Mouse (Mus musculus): Measurements from ENCODE around the gene N4bp2. TPM values are rescaled to one million over a fixed set of nuclear protein-coding genes. Genes with fewer than 3 reads are reported as not detected.

Gene N4bp2
- polyA plus RNA-seq, 1 experiment, result 2.0 TPM

DNA sequence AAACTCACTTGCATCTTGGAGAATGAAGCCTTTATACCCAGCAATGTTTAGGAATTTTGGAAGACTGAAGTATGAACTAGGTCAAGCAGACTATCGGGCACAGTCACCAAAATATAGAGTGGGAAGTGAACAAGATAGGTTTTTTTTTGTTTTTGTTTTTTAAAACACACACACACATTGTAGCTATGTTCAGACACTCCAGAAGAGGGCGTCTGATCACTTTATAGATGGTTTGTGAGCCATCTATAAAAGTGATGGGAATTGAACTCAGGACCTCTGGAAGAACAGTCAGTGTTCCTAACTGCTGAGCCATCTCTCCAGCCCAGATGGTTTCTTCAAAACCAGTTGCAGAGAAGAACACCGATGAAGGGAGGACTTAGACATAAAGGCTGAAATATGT lies 69.8 kb downstream of the N4bp2 start:
- no peaks in the 10 kb centered on the region for H3K27me3 ChIP-seq (ENCODE audit: control insufficient read depth, insufficient read depth, insufficient read length)
- H3K79me3 ChIP-seq (ENCODE audit: low read depth), result no peaks in the 10 kb centered on the region
- H3ac ChIP-seq (ENCODE audit: control insufficient read depth, insufficient read length, low read depth), result no peak overlapping the region
- no peaks in the 10 kb centered on the region for H3K79me2 ChIP-seq (ENCODE audit: control insufficient read depth, insufficient read depth)
- H3K36me3 ChIP-seq (ENCODE audit: control insufficient read depth, insufficient read depth), result no peaks in the 10 kb centered on the region
- TF ChIP-seq FOSL1 (IDR thresholded peaks at IDR 0.05; ENCODE audit: insufficient read depth, low read length, poor library complexity, severe bottlenecking), result no peak
- no peak for TF ChIP-seq CTCF (IDR thresholded peaks at IDR 0.05; ENCODE audit: control insufficient read depth, insufficient read depth, insufficient read length)
- TF ChIP-seq MYOG (IDR thresholded peaks at IDR 0.05; ENCODE audit: control insufficient read depth, extremely low read depth, insufficient read length), result no peak
- TF ChIP-seq MYOD1 (IDR thresholded peaks at IDR 0.05; ENCODE audit: control insufficient read depth, insufficient read length, low read depth), result no peak
- TF ChIP-seq CEBPB (IDR thresholded peaks at IDR 0.05; ENCODE audit: low read depth), result no peak
- TF ChIP-seq MAX (IDR thresholded peaks at IDR 0.05), result no peak
- TF ChIP-seq USF1 (IDR thresholded peaks at IDR 0.05; ENCODE audit: low read depth), result no peak
- H3K4me3 ChIP-seq (ENCODE audit: insufficient read depth, poor library complexity, severe bottlenecking), result no peak overlapping the region

DNA sequence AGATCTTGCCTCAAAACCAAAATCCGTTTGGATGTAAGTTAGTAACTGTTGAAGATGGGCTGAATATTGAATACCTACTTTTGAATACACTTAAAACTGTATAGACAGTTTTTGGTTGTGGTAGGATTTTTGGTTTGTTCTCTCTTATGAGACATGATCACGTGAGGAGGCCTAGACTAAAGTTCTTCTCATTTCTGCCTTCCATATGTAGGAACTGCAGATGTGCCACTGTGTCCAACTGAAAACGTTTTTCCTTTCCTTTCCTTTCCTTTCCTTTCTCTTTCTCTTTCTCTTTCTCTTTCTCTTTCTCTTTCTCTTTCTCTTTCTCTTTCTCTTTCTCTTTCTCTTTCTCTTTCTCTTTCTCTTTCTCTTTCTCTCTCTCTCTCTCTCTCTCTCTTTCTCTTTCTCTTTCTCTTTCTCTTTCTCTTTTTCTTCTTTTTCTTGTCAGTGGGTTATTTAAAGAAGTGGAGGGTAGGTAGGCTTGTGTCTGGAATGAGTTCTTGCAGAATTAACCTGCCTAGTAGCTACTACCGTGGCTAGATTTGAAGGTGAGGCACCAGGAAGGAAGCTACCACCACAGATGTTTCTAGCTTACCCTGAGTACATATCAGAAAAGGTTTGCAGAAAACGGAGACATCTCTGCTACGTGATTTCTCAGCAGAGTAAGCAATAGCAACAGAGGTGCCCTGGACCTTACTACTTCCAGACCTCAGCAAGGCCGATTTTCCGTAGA lies 70.6 kb downstream of the N4bp2 start:
- TF ChIP-seq CEBPB (IDR thresholded peaks at IDR 0.05; ENCODE audit: low read depth), result no peak
- no peaks in the 10 kb centered on the region for H3K79me3 ChIP-seq (ENCODE audit: low read depth)
- no peaks in the 10 kb centered on the region for H3K36me3 ChIP-seq (ENCODE audit: control insufficient read depth, insufficient read depth)
- no peak overlapping the region for H3K4me3 ChIP-seq (ENCODE audit: insufficient read depth, poor library complexity, severe bottlenecking)
- no peak overlapping the region for H3ac ChIP-seq (ENCODE audit: control insufficient read depth, insufficient read length, low read depth)
- H3K79me2 ChIP-seq (ENCODE audit: control insufficient read depth, insufficient read depth), result no peaks in the 10 kb centered on the region
- no peaks in the 10 kb centered on the region for H3K27me3 ChIP-seq (ENCODE audit: control insufficient read depth, insufficient read depth, insufficient read length)

DNA sequence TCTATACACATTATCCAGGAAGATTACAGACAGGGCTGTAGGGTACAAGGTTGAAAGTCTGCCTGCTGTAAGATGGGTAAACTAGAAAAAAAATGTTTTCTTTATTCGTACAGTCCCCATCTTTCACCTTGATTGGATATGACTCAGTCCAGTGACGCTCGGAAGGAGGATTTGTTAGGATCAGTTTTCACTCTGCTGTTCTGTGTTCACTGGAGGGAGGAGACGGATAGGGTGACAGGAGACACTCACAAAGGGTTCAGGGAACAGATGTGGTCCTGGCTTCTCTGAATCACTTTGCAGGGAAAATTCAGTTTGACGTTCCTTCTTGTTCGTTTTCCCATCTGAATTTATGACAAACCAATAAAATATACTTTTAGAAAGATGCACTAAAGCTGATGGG lies 74.7 kb downstream of the N4bp2 start:
- H3K27me3 ChIP-seq (ENCODE audit: control insufficient read depth, insufficient read depth, insufficient read length), result no peaks in the 10 kb centered on the region
- TF ChIP-seq CEBPB (IDR thresholded peaks at IDR 0.05; ENCODE audit: low read depth) (no peak), MYOD1 (IDR thresholded peaks at IDR 0.05; ENCODE audit: control insufficient read depth, insufficient read length, low read depth) (no peak), MAX (IDR thresholded peaks at IDR 0.05) (no peak), USF1 (IDR thresholded peaks at IDR 0.05; ENCODE audit: low read depth) (no peak)
- H3K36me3 ChIP-seq (ENCODE audit: control insufficient read depth, insufficient read depth), result no peaks in the 10 kb centered on the region
- H3K79me2 ChIP-seq (ENCODE audit: control insufficient read depth, insufficient read depth), result no peaks in the 10 kb centered on the region
- H3K79me3 ChIP-seq (ENCODE audit: low read depth), result no peaks in the 10 kb centered on the region
- no peak overlapping the region for H3ac ChIP-seq (ENCODE audit: control insufficient read depth, insufficient read length, low read depth)
- no peak overlapping the region for H3K4me3 ChIP-seq (ENCODE audit: insufficient read depth, poor library complexity, severe bottlenecking)

DNA sequence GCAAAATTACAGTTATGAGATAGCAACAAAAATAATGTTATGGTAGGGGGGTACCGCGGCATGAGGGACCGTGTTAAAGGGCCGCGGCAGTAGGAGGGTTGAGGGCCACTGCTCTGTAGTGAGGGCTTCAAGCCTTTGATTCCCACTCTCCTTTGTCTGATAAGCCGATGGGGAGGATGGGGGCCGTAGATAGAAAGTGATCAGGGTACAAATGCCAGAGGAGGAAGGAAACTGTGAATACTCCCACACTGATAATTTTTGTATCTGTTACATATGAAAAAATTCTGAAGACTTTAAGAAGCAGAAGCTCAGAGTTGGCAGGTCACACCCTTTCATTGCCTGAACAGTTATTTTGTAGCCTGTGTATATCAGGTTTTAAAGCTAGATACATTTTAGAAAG lies 79.6 kb downstream of the N4bp2 start:
- TF ChIP-seq MYOD1 (IDR thresholded peaks at IDR 0.05; ENCODE audit: control insufficient read depth, insufficient read length, low read depth) (no peak), USF1 (IDR thresholded peaks at IDR 0.05; ENCODE audit: low read depth) (no peak), FOSL1 (IDR thresholded peaks at IDR 0.05; ENCODE audit: insufficient read depth, low read length, poor library complexity, severe bottlenecking) (no peak), MAX (IDR thresholded peaks at IDR 0.05) (no peak), CEBPB (IDR thresholded peaks at IDR 0.05; ENCODE audit: low read depth) (no peak), CTCF (IDR thresholded peaks at IDR 0.05; ENCODE audit: control insufficient read depth, insufficient read depth, insufficient read length) (no peak)
- Histone ChIP-seq H3K4me3 (ENCODE audit: insufficient read depth, poor library complexity, severe bottlenecking) (no peak overlapping the region), H3K79me2 (ENCODE audit: control insufficient read depth, insufficient read depth) (no peaks in the 10 kb centered on the region), H3ac (ENCODE audit: control insufficient read depth, insufficient read length, low read depth) (no peak overlapping the region), H3K36me3 (ENCODE audit: control insufficient read depth, insufficient read depth) (no peaks in the 10 kb centered on the region), H3K27me3 (ENCODE audit: control insufficient read depth, insufficient read depth, insufficient read length) (no peaks in the 10 kb centered on the region), H3K79me3 (ENCODE audit: low read depth) (no peaks in the 10 kb centered on the region)

DNA sequence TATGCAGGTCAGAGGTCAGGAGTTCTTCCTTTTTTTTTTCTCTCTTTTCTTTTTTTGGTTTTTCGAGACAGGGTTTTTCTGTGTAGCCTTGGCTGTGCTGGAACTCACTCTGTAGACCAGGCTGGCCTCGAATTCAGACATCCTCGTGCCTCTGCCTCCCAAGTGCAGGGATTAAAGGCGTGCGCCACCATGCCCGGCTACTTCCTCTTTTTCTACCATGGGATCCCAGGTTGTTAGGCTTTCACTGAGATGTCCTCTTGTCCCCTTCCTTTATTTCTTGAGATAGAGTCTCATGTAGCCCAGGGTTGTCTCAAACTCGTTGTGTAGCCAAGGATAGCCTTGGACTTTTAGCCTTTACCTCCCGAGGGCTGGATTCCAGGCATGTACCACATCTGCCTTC lies 83.2 kb downstream of the N4bp2 start:
- Histone ChIP-seq H3K4me3 (ENCODE audit: insufficient read depth, poor library complexity, severe bottlenecking) (no peak overlapping the region), H3K27me3 (ENCODE audit: control insufficient read depth, insufficient read depth, insufficient read length) (no peaks in the 10 kb centered on the region), H3K36me3 (ENCODE audit: control insufficient read depth, insufficient read depth) (no peaks in the 10 kb centered on the region), H3ac (ENCODE audit: control insufficient read depth, insufficient read length, low read depth) (no peak overlapping the region), H3K79me3 (ENCODE audit: low read depth) (no peaks in the 10 kb centered on the region), H3K79me2 (ENCODE audit: control insufficient read depth, insufficient read depth) (no peaks in the 10 kb centered on the region)
- TF ChIP-seq FOSL1 (IDR thresholded peaks at IDR 0.05; ENCODE audit: insufficient read depth, low read length, poor library complexity, severe bottlenecking) (no peak), USF1 (IDR thresholded peaks at IDR 0.05; ENCODE audit: low read depth) (no peak), MYOD1 (IDR thresholded peaks at IDR 0.05; ENCODE audit: control insufficient read depth, insufficient read length, low read depth) (no peak), MAX (IDR thresholded peaks at IDR 0.05) (no peak), CEBPB (IDR thresholded peaks at IDR 0.05; ENCODE audit: low read depth) (no peak), CTCF (IDR thresholded peaks at IDR 0.05; ENCODE audit: control insufficient read depth, insufficient read depth, insufficient read length) (no peak)

DNA sequence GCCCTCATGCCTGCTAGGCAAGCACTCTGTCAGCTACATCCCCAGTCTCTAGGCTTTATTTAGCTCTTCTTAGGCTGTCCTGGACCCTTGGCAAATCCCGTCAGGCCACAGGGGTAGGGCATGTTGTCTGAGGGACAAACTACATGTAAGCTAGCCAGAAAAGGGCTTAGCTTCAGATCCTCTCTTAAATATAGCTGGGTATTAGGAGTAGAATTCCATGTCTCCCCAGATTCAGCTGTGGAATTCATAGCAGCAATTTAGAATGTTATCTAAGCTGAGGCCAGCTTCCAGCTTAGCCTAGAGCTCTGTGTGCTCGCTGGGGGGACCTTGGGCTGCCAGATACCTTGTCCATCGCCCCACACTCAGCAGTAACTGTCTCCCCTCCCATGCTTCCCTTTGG lies 83.6 kb downstream of the N4bp2 start:
- no peaks in the 10 kb centered on the region for H3K79me2 ChIP-seq (ENCODE audit: control insufficient read depth, insufficient read depth)
- no peaks in the 10 kb centered on the region for H3K36me3 ChIP-seq (ENCODE audit: control insufficient read depth, insufficient read depth)
- H3ac ChIP-seq (ENCODE audit: control insufficient read depth, insufficient read length, low read depth), result no peak overlapping the region
- no peak overlapping the region for H3K4me3 ChIP-seq (ENCODE audit: insufficient read depth, poor library complexity, severe bottlenecking)
- no peaks in the 10 kb centered on the region for H3K27me3 ChIP-seq (ENCODE audit: control insufficient read depth, insufficient read depth, insufficient read length)
- TF ChIP-seq FOSL1 (IDR thresholded peaks at IDR 0.05; ENCODE audit: insufficient read depth, low read length, poor library complexity, severe bottlenecking) (no peak), CTCF (IDR thresholded peaks at IDR 0.05; ENCODE audit: control insufficient read depth, insufficient read depth, insufficient read length) (no peak), USF1 (IDR thresholded peaks at IDR 0.05; ENCODE audit: low read depth) (no peak), MYOG (IDR thresholded peaks at IDR 0.05; ENCODE audit: control insufficient read depth, extremely low read depth, insufficient read length) (no peak), CEBPB (IDR thresholded peaks at IDR 0.05; ENCODE audit: low read depth) (no peak), MAX (IDR thresholded peaks at IDR 0.05) (no peak), MYOD1 (IDR thresholded peaks at IDR 0.05; ENCODE audit: control insufficient read depth, insufficient read length, low read depth) (no peak)
- no peaks in the 10 kb centered on the region for H3K79me3 ChIP-seq (ENCODE audit: low read depth)

All from C2C12 (cell line).